Mouse (Mus musculus): ENCODE data around the gene Abo.

- TF ChIP-seq CTCF (IDR thresholded peaks at IDR 0.05; ENCODE audit: low read depth, low read length) (peak; percentile 94), POLR2A (IDR thresholded peaks at IDR 0.05; ENCODE audit: extremely low read depth, insufficient read depth, low read length) (no peak)
Measured at GRCm38 (mm10) chr2:26907109-26907508, 42.3 kb upstream of the Abo start.

Measured in liver, adult 2 months (tissue).